Mouse (Mus musculus): ENCODE measurements around the gene Unc79.

DNA sequence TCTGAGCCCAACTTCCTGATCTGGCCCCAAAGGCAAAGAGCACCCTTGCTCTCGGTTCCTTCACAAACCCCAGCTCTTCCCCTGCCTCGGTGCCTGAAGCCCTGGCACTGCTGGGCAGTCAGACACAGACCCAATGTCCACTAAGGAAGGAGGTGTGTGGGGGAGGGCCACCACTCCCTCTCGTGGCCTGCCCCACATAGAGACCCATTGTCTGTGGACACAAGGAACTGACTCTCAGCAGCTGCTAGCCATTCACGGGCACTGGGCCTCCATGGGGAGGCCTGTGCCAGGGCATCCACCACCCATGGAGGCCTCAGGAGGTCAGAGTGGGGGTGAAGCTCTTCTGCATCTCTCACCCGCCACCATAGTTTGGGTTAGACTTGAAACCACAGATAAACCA, 262.4 kb downstream of the Unc79 start:
- TF ChIP-seq CTCF (IDR thresholded peaks at IDR 0.05; ENCODE audit: low read depth) (no peak), EP300 (IDR thresholded peaks at IDR 0.05; ENCODE audit: low read depth) (no peak)
